Mouse (Mus musculus) ovary, postnatal 36 days (tissue): ENCODE results near the gene Scd1.
A peak's percentile ranks its signal among the peaks of the same experiment; 100 is the strongest.

Experiments
- DNase-seq: peaks from one replicate; pipeline ENCODE4 v3.0.0; 2022; ENCODE audit warnings: low spot score, mixed read lengths

Scd1 gene

GRCm38 (mm10) chr19:44407341-44408222 is at the start of gene Scd1:
TSS of gene Scd1 (minus strand) at chr19:44407879.
- peak; percentile 56 for DNase-seq

- DNase-seq = no peak
These were observed 47.7 kb upstream of the Scd1 start for GRCm38 (mm10) chr19:44455356-44455755.

GRCm38 (mm10) chr19:44454862-44455261 is 47.2 kb upstream of the Scd1 start:
- no peak for DNase-seq

GRCm38 (mm10) chr19:44447927-44448326 is 40.2 kb upstream of the Scd1 start:
- no peak for DNase-seq

GRCm38 (mm10) chr19:44445755-44446154 is 38.1 kb upstream of the Scd1 start:
- DNase-seq = no peak

GRCm38 (mm10) chr19:44439302-44439701 is 31.6 kb upstream of the Scd1 start:
- no peak for DNase-seq

- no peak for DNase-seq
These were observed 30.3 kb upstream of the Scd1 start for GRCm38 (mm10) chr19:44437975-44438374.

- no peak for DNase-seq
These were observed 24.4 kb upstream of the Scd1 start for GRCm38 (mm10) chr19:44432084-44432483.

- no peak for DNase-seq
These were observed 20.0 kb upstream of the Scd1 start for GRCm38 (mm10) chr19:44427721-44428120.

GRCm38 (mm10) chr19:44422051-44422631 is 14.5 kb upstream of the Scd1 start:
- DNase-seq = no peak

GRCm38 (mm10) chr19:44419530-44419929 is 11.9 kb upstream of the Scd1 start:
- no peak for DNase-seq

GRCm38 (mm10) chr19:44418945-44419344 is 11.3 kb upstream of the Scd1 start:
- DNase-seq = peak; percentile 57

GRCm38 (mm10) chr19:44418544-44418943 is 10.9 kb upstream of the Scd1 start:
- DNase-seq = no peak

GRCm38 (mm10) chr19:44418061-44418460 is 10.4 kb upstream of the Scd1 start:
- DNase-seq = no peak

- DNase-seq = no peak
These were observed 9.8 kb upstream of the Scd1 start for GRCm38 (mm10) chr19:44417448-44417847.

- peak; percentile 16 for DNase-seq
These were observed 8.6 kb upstream of the Scd1 start for GRCm38 (mm10) chr19:44416240-44416639.

GRCm38 (mm10) chr19:44415464-44415863 is 7.8 kb upstream of the Scd1 start:
- DNase-seq = no peak

- no peak for DNase-seq
These were observed 2.8 kb upstream of the Scd1 start for GRCm38 (mm10) chr19:44410269-44410992.

- no peak for DNase-seq
These were observed 916 bp upstream of the Scd1 start for GRCm38 (mm10) chr19:44408595-44408994.

- peak; percentile 42 for DNase-seq
These were observed 505 bp upstream of the Scd1 start for GRCm38 (mm10) chr19:44408223-44408545.

- DNase-seq = no peak
These were observed 4.1 kb downstream of the Scd1 start for GRCm38 (mm10) chr19:44403546-44403945.

- DNase-seq = no peak
These were observed 7.0 kb downstream of the Scd1 start for GRCm38 (mm10) chr19:44400484-44401197.
